Mouse (Mus musculus): Measurements from ENCODE around the gene Ndufaf2. TPM values are rescaled to one million over a fixed set of nuclear protein-coding genes. Genes with fewer than 3 reads are reported as not detected.
A peak's percentile ranks its signal among the peaks of the same experiment; 100 is the strongest.

Ndufaf2 gene
- polyA plus RNA-seq, 1 experiment from 2014 or later, result 73.3 TPM

- H3K9me3 ChIP-seq (ENCODE audit: control insufficient read depth, low read length), result no peaks in the 10 kb centered on the region
- ATAC-seq (replicated peaks; ENCODE audit: low FRiP score, low TSS enrichment, low read depth) (peak; percentile 13; the same call in 1 of the 2 replicates), DNase-seq (ENCODE audit: low spot score) (peak; percentile 53)
- peaks cover 11% of the 10 kb centered on the region for H3K4me1 ChIP-seq (replicated peaks; ENCODE audit: control insufficient read depth, insufficient read depth, low read length)
- H3K9ac ChIP-seq (ENCODE audit: low read length), result peak overlapping the region; percentile 40
- H3K4me2 ChIP-seq (ENCODE audit: low read length), result peak overlapping the region; percentile 67
- H3K27ac ChIP-seq (ENCODE audit: low read depth), result no peak overlapping the region
- peaks cover 5% of the 10 kb centered on the region for H3K36me3 ChIP-seq (ENCODE audit: control insufficient read depth, insufficient read depth, low read length)
- WGBS, result 2% methylated on average over 41 of the region's 42 CpGs
- H3K4me3 ChIP-seq (ENCODE audit: low read depth, low read length), result peak overlapping the region; percentile 72
- H3K27me3 ChIP-seq (replicated peaks; ENCODE audit: control insufficient read depth, insufficient read depth, low read length), result no peaks in the 10 kb centered on the region
Measured at GRCm38 (mm10) chr13:108157732-108158464, 525 bp downstream of the Ndufaf2 start.

GRCm38 (mm10) chr13:108157156-108157555, 1.3 kb downstream of the Ndufaf2 start:
- 80% methylated on average over 2 of the region's 2 CpGs for WGBS

GRCm38 (mm10) chr13:108152650-108153372, 5.6 kb downstream of the Ndufaf2 start:
- Histone ChIP-seq H3K36me3 (ENCODE audit: control insufficient read depth, insufficient read depth, low read length) (no peaks in the 10 kb centered on the region), H3K9ac (ENCODE audit: low read length) (no peak overlapping the region), H3K9me3 (ENCODE audit: control insufficient read depth, low read length) (no peaks in the 10 kb centered on the region), H3K4me3 (ENCODE audit: low read depth, low read length) (no peak overlapping the region), H3K27ac (ENCODE audit: low read depth) (no peak overlapping the region), H3K27me3 (replicated peaks; ENCODE audit: control insufficient read depth, insufficient read depth, low read length) (no peaks in the 10 kb centered on the region), H3K4me2 (ENCODE audit: low read length) (no peak overlapping the region), H3K4me1 (replicated peaks; ENCODE audit: control insufficient read depth, insufficient read depth, low read length) (peaks cover 7% of the 10 kb centered on the region; the same call in 1 of the 2 replicates)
- DNase-seq (ENCODE audit: low spot score) (peak; percentile 77), ATAC-seq (replicated peaks; ENCODE audit: low FRiP score, low TSS enrichment, low read depth) (no peak)
- WGBS, result 60% methylated on average over 8 of the region's 8 CpGs

More at GRCm38 (mm10) chr13:108157156-108157555, 1.3 kb downstream of the Ndufaf2 start:
- Histone ChIP-seq H3K9ac (ENCODE audit: low read length) (no peak overlapping the region), H3K9me3 (ENCODE audit: control insufficient read depth, low read length) (no peaks in the 10 kb centered on the region), H3K36me3 (ENCODE audit: control insufficient read depth, insufficient read depth, low read length) (peaks cover 5% of the 10 kb centered on the region; the same call in 1 of the 2 replicates), H3K4me2 (ENCODE audit: low read length) (peak overlapping the region; percentile 67), H3K4me1 (replicated peaks; ENCODE audit: control insufficient read depth, insufficient read depth, low read length) (peaks cover 11% of the 10 kb centered on the region), H3K27ac (ENCODE audit: low read depth) (no peak overlapping the region), H3K27me3 (replicated peaks; ENCODE audit: control insufficient read depth, insufficient read depth, low read length) (no peaks in the 10 kb centered on the region), H3K4me3 (ENCODE audit: low read depth, low read length) (0 out of 2 replicates have a peak overlapping the region, but pooled peaks have one; percentile 72)
- ATAC-seq (replicated peaks; ENCODE audit: low FRiP score, low TSS enrichment, low read depth), result no peak
- DNase-seq (ENCODE audit: low spot score), result no peak

GRCm38 (mm10) chr13:108151782-108152181, 6.6 kb downstream of the Ndufaf2 start:
- Histone ChIP-seq H3K9ac (ENCODE audit: low read length) (no peak overlapping the region), H3K36me3 (ENCODE audit: control insufficient read depth, insufficient read depth, low read length) (no peaks in the 10 kb centered on the region), H3K9me3 (ENCODE audit: control insufficient read depth, low read length) (no peaks in the 10 kb centered on the region), H3K27ac (ENCODE audit: low read depth) (no peak overlapping the region), H3K4me2 (ENCODE audit: low read length) (no peak overlapping the region), H3K27me3 (replicated peaks; ENCODE audit: control insufficient read depth, insufficient read depth, low read length) (no peaks in the 10 kb centered on the region), H3K4me3 (ENCODE audit: low read depth, low read length) (no peak overlapping the region), H3K4me1 (replicated peaks; ENCODE audit: control insufficient read depth, insufficient read depth, low read length) (no peaks in the 10 kb centered on the region)
- no peak for DNase-seq (ENCODE audit: low spot score)
- no peak for ATAC-seq (replicated peaks; ENCODE audit: low FRiP score, low TSS enrichment, low read depth)

- H3K4me1 ChIP-seq (replicated peaks; ENCODE audit: control insufficient read depth, insufficient read depth, low read length), result no peaks in the 10 kb centered on the region
- no peak for DNase-seq (ENCODE audit: low spot score)
- no peaks in the 10 kb centered on the region for H3K9me3 ChIP-seq (ENCODE audit: control insufficient read depth, low read length)
- no peaks in the 10 kb centered on the region for H3K27me3 ChIP-seq (replicated peaks; ENCODE audit: control insufficient read depth, insufficient read depth, low read length)
- H3K36me3 ChIP-seq (ENCODE audit: control insufficient read depth, insufficient read depth, low read length), result no peaks in the 10 kb centered on the region
- H3K4me2 ChIP-seq (ENCODE audit: low read length), result no peak overlapping the region
- 89% methylated on average over 8 of the region's 8 CpGs for WGBS
- no peak overlapping the region for H3K4me3 ChIP-seq (ENCODE audit: low read depth, low read length)
- no peak overlapping the region for H3K9ac ChIP-seq (ENCODE audit: low read length)
- no peak overlapping the region for H3K27ac ChIP-seq (ENCODE audit: low read depth)
- no peak for ATAC-seq (replicated peaks; ENCODE audit: low FRiP score, low TSS enrichment, low read depth)
Measured at GRCm38 (mm10) chr13:108144086-108144485, 14.3 kb downstream of the Ndufaf2 start.

- no peaks in the 10 kb centered on the region for H3K27me3 ChIP-seq (replicated peaks; ENCODE audit: control insufficient read depth, insufficient read depth, low read length)
- no peaks in the 10 kb centered on the region for H3K36me3 ChIP-seq (ENCODE audit: control insufficient read depth, insufficient read depth, low read length)
- no peak overlapping the region for H3K9ac ChIP-seq (ENCODE audit: low read length)
- DNase-seq (ENCODE audit: low spot score) (no peak), ATAC-seq (replicated peaks; ENCODE audit: low FRiP score, low TSS enrichment, low read depth) (no peak)
- H3K9me3 ChIP-seq (ENCODE audit: control insufficient read depth, low read length), result no peaks in the 10 kb centered on the region
- 76% methylated on average over 5 of the region's 5 CpGs for WGBS
- H3K27ac ChIP-seq (ENCODE audit: low read depth), result no peak overlapping the region
- no peaks in the 10 kb centered on the region for H3K4me1 ChIP-seq (replicated peaks; ENCODE audit: control insufficient read depth, insufficient read depth, low read length)
- H3K4me2 ChIP-seq (ENCODE audit: low read length), result no peak overlapping the region
- no peak overlapping the region for H3K4me3 ChIP-seq (ENCODE audit: low read depth, low read length)
Measured at GRCm38 (mm10) chr13:108138403-108138977, 19.9 kb downstream of the Ndufaf2 start.

- Histone ChIP-seq H3K36me3 (ENCODE audit: control insufficient read depth, insufficient read depth, low read length) (no peaks in the 10 kb centered on the region), H3K27me3 (replicated peaks; ENCODE audit: control insufficient read depth, insufficient read depth, low read length) (no peaks in the 10 kb centered on the region), H3K9ac (ENCODE audit: low read length) (no peak overlapping the region), H3K27ac (ENCODE audit: low read depth) (no peak overlapping the region), H3K4me3 (ENCODE audit: low read depth, low read length) (no peak overlapping the region), H3K9me3 (ENCODE audit: control insufficient read depth, low read length) (no peaks in the 10 kb centered on the region), H3K4me2 (ENCODE audit: low read length) (no peak overlapping the region), H3K4me1 (replicated peaks; ENCODE audit: control insufficient read depth, insufficient read depth, low read length) (peaks cover 4% of the 10 kb centered on the region; the same call in 1 of the 2 replicates)
- ATAC-seq (replicated peaks; ENCODE audit: low FRiP score, low TSS enrichment, low read depth) (no peak), DNase-seq (ENCODE audit: low spot score) (no peak)
- 81% methylated on average over 6 of the region's 6 CpGs for WGBS
Measured at GRCm38 (mm10) chr13:108135617-108136016, 22.8 kb downstream of the Ndufaf2 start.

GRCm38 (mm10) chr13:108132031-108132819, 26.2 kb downstream of the Ndufaf2 start:
- H3K27ac ChIP-seq (ENCODE audit: low read depth), result no peak overlapping the region
- H3K4me3 ChIP-seq (ENCODE audit: low read depth, low read length), result no peak overlapping the region
- ATAC-seq (replicated peaks; ENCODE audit: low FRiP score, low TSS enrichment, low read depth), result no peak
- no peaks in the 10 kb centered on the region for H3K27me3 ChIP-seq (replicated peaks; ENCODE audit: control insufficient read depth, insufficient read depth, low read length)
- no peak overlapping the region for H3K4me2 ChIP-seq (ENCODE audit: low read length)
- H3K9ac ChIP-seq (ENCODE audit: low read length), result no peak overlapping the region
- H3K9me3 ChIP-seq (ENCODE audit: control insufficient read depth, low read length), result no peaks in the 10 kb centered on the region
- WGBS, result 51% methylated on average over 6 of the region's 6 CpGs
- DNase-seq (ENCODE audit: low spot score), result no peak
- peaks cover 4% of the 10 kb centered on the region; the same call in 1 of the 2 replicates for H3K4me1 ChIP-seq (replicated peaks; ENCODE audit: control insufficient read depth, insufficient read depth, low read length)
- no peaks in the 10 kb centered on the region for H3K36me3 ChIP-seq (ENCODE audit: control insufficient read depth, insufficient read depth, low read length)

Data from intestine, embryonic 14.5 days (tissue).